Mouse (Mus musculus): ENCODE data around the gene Napepld. TPM values are rescaled to one million over a fixed set of nuclear protein-coding genes. Genes with fewer than 3 reads are reported as not detected.

Gene Napepld
- 1.2 TPM for polyA plus RNA-seq (2017; shearing (Covaris generic))

GRCm38 (mm10) chr5:21701351-21702008, at the start of gene Napepld:
Napepld (minus strand) TSS chr5:21701396.

GRCm38 (mm10) chr5:21736956-21737585, 35.9 kb upstream of the Napepld start, which contains the start of gene Pmpcb:
Pmpcb (plus strand) TSS chr5:21737141.

GRCm38 (mm10) chr5:21645439-21646132, 55.6 kb downstream of the Napepld start, which contains the start of the genes Fbxl13 and Armc10:
Fbxl13 (minus strand) TSS chr5:21645634.
Armc10 (plus strand) TSS chr5:21645813.

Other genes starting within 250 kb of the Napepld start
- not detected for gene Lrrc17, start 157.8 kb downstream of the Napepld start, polyA plus RNA-seq (2017; shearing (Covaris generic))
- gene Fbxl13, start 55.8 kb downstream of the Napepld start, polyA plus RNA-seq (2017; shearing (Covaris generic)) = not detected
- gene Armc10, start 55.6 kb downstream of the Napepld start, polyA plus RNA-seq (2017; shearing (Covaris generic)) = 18.8 TPM
- gene Pmpcb, start 35.7 kb upstream of the Napepld start, polyA plus RNA-seq (2017; shearing (Covaris generic)) = 45.8 TPM
- gene Dnajc2, start 83.9 kb upstream of the Napepld start, polyA plus RNA-seq (2017; shearing (Covaris generic)) = 58.4 TPM
- 96.1 TPM for gene Psmc2, start 83.9 kb upstream of the Napepld start, polyA plus RNA-seq (2017; shearing (Covaris generic))
- gene Slc26a5, start 164.2 kb upstream of the Napepld start, polyA plus RNA-seq (2017; shearing (Covaris generic)) = not detected

Measured in effector memory CD4-positive, alpha-beta T cell, adult 5 months (primary cell).